Mouse (Mus musculus): ENCODE measurements around the gene Stk32b.

DNA sequence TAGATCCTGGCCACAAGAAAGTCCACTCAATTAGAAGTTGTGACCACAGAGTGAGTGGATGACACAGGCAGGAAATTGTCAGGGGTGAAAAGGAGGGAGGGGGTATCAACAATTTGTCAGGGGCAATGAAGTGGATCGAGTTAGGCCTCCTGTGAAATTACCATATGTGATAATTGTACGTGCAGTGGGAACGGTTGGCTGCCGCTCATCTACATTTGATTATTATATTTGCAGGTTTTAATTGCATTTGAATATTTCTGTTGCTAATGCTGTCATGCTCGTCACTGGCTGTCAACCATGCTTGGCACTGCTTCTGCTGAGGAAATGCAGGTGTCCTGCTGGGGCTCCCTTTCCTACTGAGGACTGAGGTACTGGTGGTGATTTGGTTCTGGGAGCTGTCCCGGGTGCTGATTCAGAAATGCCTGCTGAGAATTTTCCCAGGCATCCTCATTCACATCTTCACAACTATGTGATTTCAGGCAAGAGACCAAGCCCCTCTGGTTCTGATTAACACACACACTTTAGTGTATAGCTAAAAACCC is 159.6 kb downstream of the Stk32b start:
- TF ChIP-seq HCFC1 (IDR thresholded peaks at IDR 0.05; ENCODE audit: borderline replicate concordance, insufficient read depth, low read length) (no peak), CHD2 (IDR thresholded peaks at IDR 0.05; ENCODE audit: low read depth, low read length) (no peak)

Data from ES-E14 (cell line).